Mouse (Mus musculus) ES-Bruce4 (cell line): ENCODE data around the gene Grid2.

Experiments
- CTCF ChIP-seq: IDR thresholded peaks from one replicate; pipeline ENCODE4 v1.8.1; 2011; ENCODE audit warnings: low read depth, low read length
- EP300 ChIP-seq: IDR thresholded peaks from 2 replicates; pipeline ENCODE4 v1.6.1; 2011; ENCODE audit warnings: low read depth, low read length; ENCODE audit not compliant: insufficient read depth
- POLR2A ChIP-seq: IDR thresholded peaks from one replicate; pipeline ENCODE4 v1.8.1; 2011; ENCODE audit warnings: low read length; ENCODE audit not compliant: insufficient read depth

DNA sequence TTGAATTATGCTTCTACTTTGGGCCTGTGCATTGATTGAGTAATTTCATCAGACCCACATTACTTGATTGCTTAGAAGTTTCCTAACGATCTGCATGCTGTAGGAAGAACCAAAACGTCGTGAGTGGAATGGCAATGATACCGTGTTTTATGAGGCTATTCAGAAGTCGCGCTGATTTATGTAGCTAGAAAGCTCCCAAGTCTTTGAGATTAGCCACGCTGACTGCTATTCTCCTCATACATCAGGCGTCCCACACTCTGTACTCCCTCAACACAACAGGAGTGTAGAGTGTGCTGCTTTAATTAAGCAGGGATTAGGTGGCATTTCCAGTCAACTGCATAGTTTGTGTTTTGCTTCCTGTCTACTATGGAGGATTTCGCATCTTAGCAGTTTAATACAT, 4.1 kb downstream of the Grid2 start:
- TF ChIP-seq CTCF (no peak), POLR2A (no peak), EP300 (no peak)
